In genomic region chr8:71966411-71966810, GRCm38 (mm10) we compare ENCODE assay signal across 20 mouse cellular contexts. TPM values are rescaled to one million over a fixed set of nuclear protein-coding genes. Genes with fewer than 3 reads are reported as not detected.
DNase-seq lines count a peak whose midpoint lies in the region; ATAC-seq and TF ChIP-seq lines count a peak whose summit lies in the region.
"Had no signal": no experiment of that assay in that cellular context is flagged by ENCODE, and none has a peak within 500 bp of the region (broad histone marks: within the 10 kb centered on the region; RNA-seq: fewer than 3 reads in every experiment).

No protein-coding gene starts in this region.

- dilution Hi-C loops in CH12.LX (cut with MboI; ENCODE audit: extremely low pct_ligation_motif_present, extremely low pct_unique_long_range_greater_than_20kb, low sequenced_read_pairs) = no loop called here

- no peak for ATAC-seq in heart, embryonic 11.5 days (replicated peaks; ENCODE audit: insufficient number of reproducible peaks, low FRiP score, low TSS enrichment)
- no peak for ATAC-seq in liver, embryonic 14.5 days (ENCODE audit: insufficient read depth)
- ATAC-seq in liver, embryonic 11.5 days (replicated peaks; ENCODE audit: low FRiP score) = no peak
- ATAC-seq: inflammation-experienced regulatory T-cells, adult 6 months; midbrain, embryonic 15.5 days had no signal

- H3K9ac ChIP-seq in heart, embryonic 11.5 days (ENCODE audit: low read depth, low read length) = no peak overlapping the region
- no peak overlapping the region for H3K9ac ChIP-seq in liver, embryonic 14.5 days (replicated peaks)
- H3K9ac ChIP-seq in liver, embryonic 11.5 days (ENCODE audit: low read depth, low read length) = no peak overlapping the region
- no peak overlapping the region for H3K9ac ChIP-seq in CH12.LX (ENCODE audit: insufficient read depth, low read depth)
- H3K9ac ChIP-seq: embryonic facial prominence, embryonic 13.5 days; kidney, embryonic 15.5 days; midbrain, embryonic 15.5 days had no signal

- peak; percentile 34; the same call in 1 of the 2 replicates for TF ChIP-seq CTCF in liver, embryonic 14.5 days (IDR thresholded peaks at IDR 0.05; ENCODE audit: low read depth)
- TF ChIP-seq CTCF in CH12.LX (conservative IDR thresholded peaks at IDR 0.05 in 1 of 2, IDR thresholded peaks at IDR 0.05 in 1 of 2; ENCODE audit: low read depth in 2 of 2, low read length in 2 of 2) = peak in 1 of 2 experiments; percentile 38; a peak in 2 of 4 replicates

- H3K36me3 ChIP-seq in heart, embryonic 11.5 days (ENCODE audit: control insufficient read depth, insufficient read depth, low read length) = peaks cover 18% of the 10 kb centered on the region
- H3K36me3 ChIP-seq in liver, embryonic 14.5 days (replicated peaks; ENCODE audit: control insufficient read depth, insufficient read depth, low read depth) = peaks cover 30% of the 10 kb centered on the region
- peaks cover 33% of the 10 kb centered on the region for H3K36me3 ChIP-seq in liver, embryonic 11.5 days (ENCODE audit: control insufficient read depth, insufficient read depth, low read length)
- peaks cover 33 to 82% of the 10 kb centered on the region in 2 experiments for H3K36me3 ChIP-seq in CH12.LX (replicated peaks in 1 of 2; ENCODE audit: control insufficient read depth in 1 of 2, insufficient read depth in 1 of 2, low read length in 1 of 2)

- no peak overlapping the region for H3K4me2 ChIP-seq in heart, embryonic 11.5 days
- H3K4me2 ChIP-seq in liver, embryonic 14.5 days (ENCODE audit: low read depth) = no peak overlapping the region
- H3K4me2 ChIP-seq in liver, embryonic 11.5 days = no peak overlapping the region
- H3K4me2 ChIP-seq in CH12.LX (ENCODE audit: insufficient read depth, low read depth, poor library complexity, severe bottlenecking) = no peak overlapping the region
- H3K4me2 ChIP-seq: embryonic facial prominence, embryonic 13.5 days; kidney, embryonic 15.5 days; midbrain, embryonic 15.5 days had no signal

- peak; percentile 27 for TF ChIP-seq RAD21 in CH12.LX (IDR thresholded peaks at IDR 0.05; ENCODE audit: low read depth, low read length)

- H3K27ac ChIP-seq in heart, embryonic 11.5 days (ENCODE audit: low read depth, low read length) = no peak overlapping the region
- H3K27ac ChIP-seq in liver, embryonic 14.5 days = no peak overlapping the region
- H3K27ac ChIP-seq in liver, embryonic 11.5 days (ENCODE audit: low read depth, low read length) = no peak overlapping the region
- H3K27ac ChIP-seq in CH12.LX (ENCODE audit: insufficient read depth, low read depth) = no peak overlapping the region
- H3K27ac ChIP-seq: embryonic facial prominence, embryonic 13.5 days; kidney, embryonic 15.5 days; macrophage; midbrain, embryonic 15.5 days had no signal

- H3K9me3 ChIP-seq in heart, embryonic 11.5 days (replicated peaks; ENCODE audit: control insufficient read depth, low read length) = no peaks in the 10 kb centered on the region
- H3K9me3 ChIP-seq in liver, embryonic 14.5 days (ENCODE audit: control insufficient read depth, low read length) = peaks cover 3% of the 10 kb centered on the region
- no peaks in the 10 kb centered on the region; the same call in 1 of the 2 replicates for H3K9me3 ChIP-seq in liver, embryonic 11.5 days (ENCODE audit: control insufficient read depth, low read length)
- peaks cover 19% of the 10 kb centered on the region for H3K9me3 ChIP-seq in CH12.LX (replicated peaks; ENCODE audit: low read length)
- H3K9me3 ChIP-seq: midbrain, embryonic 15.5 days had no signal

- no peaks in the 10 kb centered on the region for H3K4me1 ChIP-seq in heart, embryonic 11.5 days (ENCODE audit: control insufficient read depth, insufficient read depth, low read length)
- H3K4me1 ChIP-seq in liver, embryonic 14.5 days (replicated peaks; ENCODE audit: control insufficient read depth in 2 of 2, insufficient read depth in 2 of 2, low read length in 1 of 2) = no peaks in the 10 kb centered on the region
- H3K4me1 ChIP-seq in liver, embryonic 11.5 days (replicated peaks; ENCODE audit: control insufficient read depth, insufficient read depth, low read length) = no peaks in the 10 kb centered on the region
- peaks cover 0 to 5% of the 10 kb centered on the region in 2 experiments; a peak in 1 of 4 replicates for H3K4me1 ChIP-seq in CH12.LX (ENCODE audit: control insufficient read depth in 1 of 2, insufficient read depth in 2 of 2)
- H3K4me1 ChIP-seq: embryonic facial prominence, embryonic 13.5 days; kidney, embryonic 15.5 days; midbrain, embryonic 15.5 days had no signal

- no peaks in the 10 kb centered on the region; the same call in 1 of the 2 replicates for H3K79me2 ChIP-seq in CH12.LX (replicated peaks; ENCODE audit: control insufficient read depth, extremely low read depth, insufficient read depth, poor library complexity, severe bottlenecking)

- no peak overlapping the region for H3K4me3 ChIP-seq in heart, embryonic 11.5 days (ENCODE audit: low read depth, low read length)
- no peak overlapping the region for H3K4me3 ChIP-seq in liver, embryonic 14.5 days (ENCODE audit: insufficient read depth in 1 of 2, low read depth in 2 of 2, low read length in 2 of 2)
- H3K4me3 ChIP-seq in liver, embryonic 11.5 days (ENCODE audit: low read depth, low read length) = no peak overlapping the region
- no peak overlapping the region for H3K4me3 ChIP-seq in CH12.LX (replicated peaks in 1 of 3; ENCODE audit: low read depth in 2 of 3, low read length in 2 of 3, poor library complexity in 1 of 3)
- H3K4me3 ChIP-seq: embryonic facial prominence, embryonic 13.5 days; kidney, embryonic 15.5 days; midbrain, embryonic 15.5 days had no signal

- H3K27me3 ChIP-seq in heart, embryonic 11.5 days (ENCODE audit: control insufficient read depth, insufficient read depth, low read length) = no peaks in the 10 kb centered on the region
- H3K27me3 ChIP-seq in liver, embryonic 14.5 days (ENCODE audit: control insufficient read depth, insufficient read depth, low read length) = no peaks in the 10 kb centered on the region
- no peaks in the 10 kb centered on the region for H3K27me3 ChIP-seq in liver, embryonic 11.5 days (replicated peaks; ENCODE audit: control insufficient read depth, insufficient read depth, low read length)
- no peaks in the 10 kb centered on the region for H3K27me3 ChIP-seq in CH12.LX (replicated peaks)
- H3K27me3 ChIP-seq: embryonic facial prominence, embryonic 13.5 days; kidney, embryonic 15.5 days; midbrain, embryonic 15.5 days had no signal

- in situ Hi-C loops in CH12.LX (cut with MboI; ENCODE audit: low pct_ligation_motif_present, low pct_unique_long_range_greater_than_20kb, low sequenced_read_pairs) = no loop called here

- no peak for TF ChIP-seq POLR2A in CH12.LX (IDR thresholded peaks at IDR 0.05; ENCODE audit: low read depth, low read length)

- no peak for TF ChIP-seq EP300 in liver, embryonic 14.5 days (IDR thresholded peaks at IDR 0.05; ENCODE audit: low read depth)
- TF ChIP-seq EP300 in CH12.LX (IDR thresholded peaks at IDR 0.05; ENCODE audit: low read length) = no peak

- peak; percentile 25 for DNase-seq in heart, adult 11 months
- DNase-seq in liver, embryonic 14.5 days (ENCODE audit: low read depth in 3 of 3, low spot score in 3 of 3) = no peak
- no peak for DNase-seq in liver, embryonic 11.5 days (ENCODE audit: low spot score)
- no peak for DNase-seq in CH12.LX (ENCODE audit: extremely low read depth)
- DNase-seq in ZHBTc4 (ENCODE audit: low read depth, low spot score) = peak; percentile 67
- DNase-seq in cerebellum, postnatal 36 days = no peak
- DNase-seq in testis, postnatal 14 days (ENCODE audit: low spot score) = no peak
- DNase-seq: adrenal gland, postnatal 36 days; cerebellum, adult 2 months; gastrocnemius, postnatal 14 days; left cerebral cortex, postnatal 4 days; thymus, postnatal 14 days had no signal

TF ChIP-seq in CH12.LX, 34 proteins besides CTCF, POLR2A, EP300 and RAD21:
- TF ChIP-seq IRF4 (IDR thresholded peaks at IDR 0.05; ENCODE audit: low read depth, low read length) (no peak), SMC3 (IDR thresholded peaks at IDR 0.05; ENCODE audit: low read depth, low read length) (peak; percentile 22; the same call in 1 of the 2 replicates), TBP (conservative IDR thresholded peaks at IDR 0.05; ENCODE audit: low read depth, low read length) (no peak)

RNA-seq across cellular contexts. Expression of gene Zfp961, which starts 15.6 kb away (rescaled TPM):
- 15.2 and 15.7 TPM in 2 replicates for polyA plus RNA-seq in heart, embryonic 11.5 days (2014; fragmentation: Nextera tagmentation; extraction: Ambion mirVana)
- polyA plus RNA-seq in liver, embryonic 14.5 days (2012; rRNA removed) = 6.3 and 8.4 TPM in 2 replicates
- polyA plus RNA-seq in liver, embryonic 14.5 days (2014; fragmentation: Nextera tagmentation; extraction: Ambion mirVana) = 9.2 and 11.5 TPM in 2 replicates
- 22.7 and 24.1 TPM in 2 replicates for polyA plus RNA-seq in liver, embryonic 11.5 days (2014; fragmentation: Nextera tagmentation; extraction: Ambion mirVana)
- total RNA-seq in CH12.LX (2012; rRNA removed) (5.9 and 7.6 TPM in 2 replicates), CH12.LX (2014; rRNA removed) (21.4 and 25.8 TPM in 2 replicates)
- 13.5 and 14.9 TPM in 2 replicates for polyA plus RNA-seq in CH12.LX (2012; ENCODE audit: insufficient read length, low read depth)

RNA-seq across cellular contexts. Expression of gene Cyp4f18, which starts 43.0 kb away (rescaled TPM):
- polyA plus RNA-seq in heart, embryonic 11.5 days (2014; fragmentation: Nextera tagmentation; extraction: Ambion mirVana) = 0.30 and 0.39 TPM in 2 replicates
- 1.4 TPM in 2 replicates for polyA plus RNA-seq in liver, embryonic 14.5 days (2012; rRNA removed)
- 1.1 and 2.1 TPM in 2 replicates for polyA plus RNA-seq in liver, embryonic 14.5 days (2014; fragmentation: Nextera tagmentation; extraction: Ambion mirVana)
- 0.60 and 2.1 TPM in 2 replicates for polyA plus RNA-seq in liver, embryonic 11.5 days (2014; fragmentation: Nextera tagmentation; extraction: Ambion mirVana)
- total RNA-seq in CH12.LX (2012; rRNA removed) (12.7 and 13.5 TPM in 2 replicates), CH12.LX (2014; rRNA removed) (37.4 and 38.3 TPM in 2 replicates)
- polyA plus RNA-seq in CH12.LX (2012; ENCODE audit: insufficient read length, low read depth) = 31.7 and 34.8 TPM in 2 replicates
- total RNA-seq: layer of hippocampus, adult 18-20 months; left cerebral cortex, adult 18-20 months had no signal

RNA-seq across cellular contexts. Expression of gene Zfp617, which starts 58.0 kb away (rescaled TPM):
- 34.4 and 36.4 TPM in 2 replicates for polyA plus RNA-seq in heart, embryonic 11.5 days (2014; fragmentation: Nextera tagmentation; extraction: Ambion mirVana)
- 3.0 and 5.8 TPM in 2 replicates for polyA plus RNA-seq in liver, embryonic 14.5 days (2012; rRNA removed)
- 6.7 and 7.4 TPM in 2 replicates for polyA plus RNA-seq in liver, embryonic 14.5 days (2014; fragmentation: Nextera tagmentation; extraction: Ambion mirVana)
- polyA plus RNA-seq in liver, embryonic 11.5 days (2014; fragmentation: Nextera tagmentation; extraction: Ambion mirVana) = 19.9 and 20.0 TPM in 2 replicates
- total RNA-seq in CH12.LX (2012; rRNA removed) (9.5 and 10.7 TPM in 2 replicates), CH12.LX (2014; rRNA removed) (24.9 and 30.3 TPM in 2 replicates)
- polyA plus RNA-seq in CH12.LX (2012; ENCODE audit: insufficient read length, low read depth) = 8.6 and 14.7 TPM in 2 replicates

RNA-seq across cellular contexts. Expression of gene Zfp882, which starts 58.0 kb away (rescaled TPM):
- 2.4 and 3.1 TPM in 2 replicates for polyA plus RNA-seq in heart, embryonic 11.5 days (2014; fragmentation: Nextera tagmentation; extraction: Ambion mirVana)
- 0.42 and 0.52 TPM in 2 replicates for polyA plus RNA-seq in liver, embryonic 14.5 days (2012; rRNA removed)
- polyA plus RNA-seq in liver, embryonic 14.5 days (2014; fragmentation: Nextera tagmentation; extraction: Ambion mirVana) = 0.51 and 0.53 TPM in 2 replicates
- 1.5 and 1.6 TPM in 2 replicates for polyA plus RNA-seq in liver, embryonic 11.5 days (2014; fragmentation: Nextera tagmentation; extraction: Ambion mirVana)
- total RNA-seq in CH12.LX (2012; rRNA removed) (2.6 and 3.2 TPM in 2 replicates), CH12.LX (2014; rRNA removed) (5.2 and 6.6 TPM in 2 replicates)
- polyA plus RNA-seq in CH12.LX (2012; ENCODE audit: insufficient read length, low read depth) = 4.0 and 5.8 TPM in 2 replicates

Comparison
In these comparisons a context has a peak if more than half of its experiments do, and no peak if none do; other contexts are left out.
1. DNase-seq: peak in heart, adult 11 months (single experiment) and ZHBTc4 (single experiment); none in liver, embryonic 14.5 days (0 of 3), liver, embryonic 11.5 days (single experiment), CH12.LX (single experiment), cerebellum, postnatal 36 days (0 of 2) and testis, postnatal 14 days (single experiment).
2. RNA of gene Cyp4f18, which starts 43.0 kb away (polyA plus RNA-seq): 31.7 to 34.8 TPM in CH12.LX; 1.1 to 2.1 TPM in liver, embryonic 14.5 days, 0.60 to 2.1 TPM in liver, embryonic 11.5 days and 0.30 to 0.39 TPM in heart, embryonic 11.5 days; every median in the first group is over 10 times any median in the second.